Mouse (Mus musculus) spleen, adult 12 weeks (tissue): ENCODE data around the gene Herc6.

ENCODE experiments used
- DNase-seq: peaks from one replicate; pipeline ENCODE4 v3.0.0; 2022; ENCODE audit warnings: low spot score

Gene Herc6

GRCm38 (mm10) chr6:57581595-57581994 lies 795 bp downstream of the Herc6 start:
- DNase-seq: no peak

- peak; percentile 26 for DNase-seq
Observed at GRCm38 (mm10) chr6:57582356-57582755, 1.6 kb downstream of the Herc6 start.

GRCm38 (mm10) chr6:57605546-57606307 lies 24.9 kb downstream of the Herc6 start:
- no peak for DNase-seq

GRCm38 (mm10) chr6:57607999-57608398 lies 27.2 kb downstream of the Herc6 start:
- no peak for DNase-seq

- DNase-seq: no peak
Observed at GRCm38 (mm10) chr6:57609631-57610030, 28.8 kb downstream of the Herc6 start.

- no peak for DNase-seq
Observed at GRCm38 (mm10) chr6:57615788-57616187, 35.0 kb downstream of the Herc6 start.

- no peak for DNase-seq
Observed at GRCm38 (mm10) chr6:57639531-57639930, 58.7 kb downstream of the Herc6 start.

GRCm38 (mm10) chr6:57641789-57642188 lies 61.0 kb downstream of the Herc6 start:
- no peak for DNase-seq

GRCm38 (mm10) chr6:57647256-57647655 lies 66.5 kb downstream of the Herc6 start:
- no peak for DNase-seq

- no peak for DNase-seq
Observed at GRCm38 (mm10) chr6:57661295-57661694, 80.5 kb downstream of the Herc6 start.

- no peak for DNase-seq
Observed at GRCm38 (mm10) chr6:57684156-57684555, 103.4 kb downstream of the Herc6 start.

GRCm38 (mm10) chr6:57691467-57692261 lies 110.9 kb downstream of the Herc6 start, which contains the start of gene Pyurf:
Gene Pyurf, minus strand, starts transcription at chr6:57692078.
- peak; percentile 74 for DNase-seq

GRCm38 (mm10) chr6:57693116-57693515 lies 112.3 kb downstream of the Herc6 start:
- DNase-seq: no peak

- DNase-seq: no peak
Observed at GRCm38 (mm10) chr6:57701686-57702085, 120.9 kb downstream of the Herc6 start.

GRCm38 (mm10) chr6:57702376-57702742 lies 121.6 kb downstream of the Herc6 start, which contains the start of gene Lancl2:
Gene Lancl2, plus strand, starts transcription at chr6:57702540.
- peak; percentile 11 for DNase-seq

- peak; percentile 93 for DNase-seq
Observed at GRCm38 (mm10) chr6:57702743-57703499, 122.1 kb downstream of the Herc6 start.

- DNase-seq: no peak
Observed at GRCm38 (mm10) chr6:57703703-57704102, 122.9 kb downstream of the Herc6 start.

GRCm38 (mm10) chr6:57706721-57707120 lies 125.9 kb downstream of the Herc6 start:
- no peak for DNase-seq

- no peak for DNase-seq
Observed at GRCm38 (mm10) chr6:57711726-57712125, 130.9 kb downstream of the Herc6 start.
